Mouse (Mus musculus): ENCODE results near the gene Vasn. TPM values are rescaled to one million over a fixed set of nuclear protein-coding genes. Genes with fewer than 3 reads are reported as not detected.

Gene Vasn
- polyA plus RNA-seq, 1 experiment from 2014 or later = 15.1 TPM

- H3K9me3 ChIP-seq = no peaks in the 10 kb centered on the region
- H3K4me3 ChIP-seq (replicated peaks) = no peak overlapping the region
- H3K4me1 ChIP-seq (replicated peaks) = 0 out of 2 replicates have a peak, but pooled peaks cover 4% of the 10 kb centered on the region
- no peak overlapping the region for H3K27ac ChIP-seq
- peak; percentile 71 for ATAC-seq
- H3K9ac ChIP-seq = no peak overlapping the region
- peaks cover 17% of the 10 kb centered on the region; the same call in 1 of the 2 replicates for H3K36me3 ChIP-seq
- no peak overlapping the region for H3K4me2 ChIP-seq (replicated peaks)
- H3K27me3 ChIP-seq (replicated peaks) = no peaks in the 10 kb centered on the region
- 38% methylated on average over 7 of the region's 7 CpGs for WGBS
Observed at GRCm38 (mm10) chr16:4632050-4632449, 7.7 kb upstream of the Vasn start.

DNA sequence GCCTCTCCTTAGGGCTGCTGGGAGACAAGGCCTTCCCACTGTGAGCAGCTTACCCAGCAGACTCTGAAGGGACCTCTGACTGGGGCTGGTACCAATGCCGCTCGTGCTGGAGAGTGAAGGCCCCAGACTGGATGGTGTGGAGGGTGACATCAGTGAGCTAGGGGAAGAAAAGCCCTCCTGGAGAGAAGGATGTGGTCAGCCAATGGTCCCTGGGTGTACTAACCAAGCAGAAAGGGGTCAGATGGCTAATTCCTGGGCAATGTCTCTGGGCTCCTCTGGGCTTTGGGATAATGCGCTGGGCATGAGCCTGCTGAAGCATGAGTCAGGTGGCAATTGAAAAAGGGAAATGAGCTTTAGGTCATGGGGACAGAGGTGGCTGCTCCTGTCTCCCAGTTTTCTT is 6.1 kb upstream of the Vasn start:
- H3K4me1 ChIP-seq (replicated peaks) = 0 out of 2 replicates have a peak, but pooled peaks cover 4% of the 10 kb centered on the region
- H3K4me2 ChIP-seq (replicated peaks) = no peak overlapping the region
- no peak overlapping the region for H3K4me3 ChIP-seq (replicated peaks)
- WGBS = 92% methylated on average over 3 of the region's 3 CpGs
- H3K9ac ChIP-seq = no peak overlapping the region
- 0 out of 2 replicates have a peak, but pooled peaks cover 10% of the 10 kb centered on the region for H3K36me3 ChIP-seq
- H3K9me3 ChIP-seq = no peaks in the 10 kb centered on the region
- no peak for ATAC-seq
- H3K27ac ChIP-seq = no peak overlapping the region
- H3K27me3 ChIP-seq (replicated peaks) = no peaks in the 10 kb centered on the region

DNA sequence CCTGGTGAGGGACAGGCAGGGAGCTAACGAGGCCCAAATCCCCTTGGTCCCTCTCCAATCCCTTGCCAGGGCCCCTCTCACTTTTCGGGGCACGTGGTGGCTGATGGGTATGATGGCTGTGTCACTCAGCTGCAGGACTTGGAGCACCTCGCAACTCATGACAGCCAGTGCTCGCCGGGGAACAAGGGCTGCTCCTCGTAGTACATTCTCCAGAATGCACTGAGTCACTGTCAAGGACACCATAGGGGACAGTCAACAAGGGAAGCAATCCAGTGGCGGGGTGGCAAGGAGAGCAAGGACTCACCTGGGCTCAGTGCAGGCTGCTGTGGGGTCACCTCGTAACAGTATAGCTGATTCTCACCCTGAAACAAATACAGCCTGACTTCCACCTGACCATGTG is 5.1 kb upstream of the Vasn start:
- Histone ChIP-seq H3K4me3 (replicated peaks) (no peak overlapping the region), H3K36me3 (0 out of 2 replicates have a peak, but pooled peaks cover 6% of the 10 kb centered on the region), H3K9me3 (no peaks in the 10 kb centered on the region), H3K27me3 (replicated peaks) (no peaks in the 10 kb centered on the region), H3K4me1 (replicated peaks) (peaks cover 8% of the 10 kb centered on the region; the same call in 1 of the 2 replicates), H3K9ac (no peak overlapping the region), H3K27ac (no peak overlapping the region), H3K4me2 (replicated peaks) (no peak overlapping the region)
- ATAC-seq = no peak
- 85% methylated on average over 9 of the region's 9 CpGs for WGBS

DNA sequence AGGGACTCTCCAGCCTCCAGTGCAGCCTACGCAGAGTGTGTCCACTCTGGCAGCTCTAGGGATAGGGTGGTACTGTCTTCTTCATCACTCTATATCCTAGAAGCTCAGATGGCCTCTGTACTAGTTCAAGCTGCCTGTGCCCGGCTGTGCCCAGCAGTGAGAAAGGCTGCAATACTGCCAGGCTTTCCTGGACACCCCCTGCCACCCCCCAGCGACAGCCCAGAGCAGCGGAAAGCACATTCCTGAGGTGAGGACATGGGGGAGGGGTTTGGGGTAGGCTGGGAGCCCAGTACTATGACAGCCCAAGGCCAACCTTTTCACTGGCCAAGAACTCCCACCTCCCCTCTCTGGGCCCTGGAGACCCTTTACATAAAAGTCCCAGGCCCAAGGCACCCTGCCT is 4.0 kb upstream of the Vasn start:
- Histone ChIP-seq H3K4me2 (replicated peaks) (no peak overlapping the region), H3K36me3 (0 out of 2 replicates have a peak, but pooled peaks cover 6% of the 10 kb centered on the region), H3K27ac (no peak overlapping the region), H3K9me3 (no peaks in the 10 kb centered on the region), H3K4me1 (replicated peaks) (peaks cover 4% of the 10 kb centered on the region; the same call in 1 of the 2 replicates), H3K27me3 (replicated peaks) (no peaks in the 10 kb centered on the region), H3K9ac (no peak overlapping the region), H3K4me3 (replicated peaks) (no peak overlapping the region)
- no peak for ATAC-seq
- 65% methylated on average over 4 of the region's 4 CpGs for WGBS

DNA sequence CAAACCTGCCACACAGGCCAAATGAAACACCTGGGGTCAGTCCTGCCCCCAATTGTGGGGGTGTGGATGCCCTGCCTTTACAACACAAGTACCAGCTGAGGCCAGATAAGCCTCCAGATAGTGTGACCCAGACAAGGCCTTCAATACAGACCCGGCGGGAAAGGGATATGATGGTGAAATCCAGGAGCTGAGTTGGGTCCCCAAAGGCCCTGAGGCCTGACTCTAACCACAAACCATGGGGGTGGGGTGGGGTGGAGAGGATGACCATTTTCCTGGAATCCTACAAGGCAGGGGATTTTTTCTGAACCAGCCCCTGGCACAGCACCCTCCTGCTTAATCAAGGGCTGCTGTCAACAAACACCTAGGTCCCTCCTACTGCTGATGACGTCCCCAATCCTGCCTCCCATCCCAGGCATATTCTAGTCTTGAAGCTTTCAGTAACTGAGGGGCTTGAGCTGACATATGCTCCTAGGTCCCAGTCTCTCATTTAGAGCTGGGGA is 800 bp upstream of the Vasn start:
- Histone ChIP-seq H3K4me2 (replicated peaks) (no peak overlapping the region), H3K4me3 (replicated peaks) (no peak overlapping the region), H3K9me3 (no peaks in the 10 kb centered on the region), H3K27ac (no peak overlapping the region), H3K36me3 (no peaks in the 10 kb centered on the region), H3K27me3 (replicated peaks) (no peaks in the 10 kb centered on the region), H3K9ac (no peak overlapping the region), H3K4me1 (replicated peaks) (peaks cover 35% of the 10 kb centered on the region)
- no peak for ATAC-seq
- WGBS = 84% methylated on average over 3 of the region's 3 CpGs

- Histone ChIP-seq H3K27ac (peak overlapping the region; percentile 87), H3K9ac (peak overlapping the region; percentile 75), H3K4me2 (replicated peaks) (peak overlapping the region; percentile 86), H3K9me3 (no peaks in the 10 kb centered on the region), H3K4me3 (replicated peaks) (peak overlapping the region; percentile 65), H3K27me3 (replicated peaks) (no peaks in the 10 kb centered on the region), H3K4me1 (replicated peaks) (peaks cover 43% of the 10 kb centered on the region), H3K36me3 (no peaks in the 10 kb centered on the region)
- peak; percentile 63 for ATAC-seq
- WGBS = 1% methylated on average over 17 of the region's 17 CpGs
Observed at GRCm38 (mm10) chr16:4640267-4641005, 695 bp downstream of the Vasn start.

DNA sequence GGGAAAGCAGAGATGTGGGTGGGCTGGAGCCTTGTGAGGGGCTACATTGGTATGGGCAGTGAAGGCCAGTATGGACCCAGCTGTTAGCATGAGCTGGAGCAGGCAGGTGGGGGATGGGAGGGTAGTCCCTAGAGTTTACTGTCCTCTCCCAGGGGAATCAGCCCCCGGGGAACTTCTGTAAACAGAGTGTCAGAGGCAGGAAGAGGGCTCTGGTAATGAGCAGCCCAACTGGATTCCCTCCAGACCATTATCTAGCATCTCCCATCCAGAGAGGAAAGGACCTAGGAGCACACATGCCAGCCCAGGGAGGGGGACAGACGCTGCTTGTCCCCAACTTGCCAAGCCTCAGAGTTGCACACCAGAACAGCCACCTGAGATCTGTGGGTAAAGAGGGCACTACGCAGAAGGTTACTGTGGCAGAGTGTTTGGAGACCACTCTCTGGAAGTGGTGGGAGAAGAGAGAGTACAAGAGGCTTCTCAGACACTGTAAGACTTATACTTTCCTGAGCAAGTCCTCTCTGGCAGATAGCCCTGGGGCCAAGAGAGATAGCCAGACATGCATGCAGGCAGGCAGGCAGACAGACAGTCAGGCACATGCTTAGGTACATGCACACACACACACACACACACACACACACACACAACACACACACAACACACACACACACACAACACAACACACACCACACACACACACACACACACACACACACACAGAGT is 1.5 kb downstream of the Vasn start:
- WGBS = 20% methylated on average over 3 of the region's 3 CpGs
- ATAC-seq = peak; percentile 8; the same call in 1 of the 2 replicates

DNA sequence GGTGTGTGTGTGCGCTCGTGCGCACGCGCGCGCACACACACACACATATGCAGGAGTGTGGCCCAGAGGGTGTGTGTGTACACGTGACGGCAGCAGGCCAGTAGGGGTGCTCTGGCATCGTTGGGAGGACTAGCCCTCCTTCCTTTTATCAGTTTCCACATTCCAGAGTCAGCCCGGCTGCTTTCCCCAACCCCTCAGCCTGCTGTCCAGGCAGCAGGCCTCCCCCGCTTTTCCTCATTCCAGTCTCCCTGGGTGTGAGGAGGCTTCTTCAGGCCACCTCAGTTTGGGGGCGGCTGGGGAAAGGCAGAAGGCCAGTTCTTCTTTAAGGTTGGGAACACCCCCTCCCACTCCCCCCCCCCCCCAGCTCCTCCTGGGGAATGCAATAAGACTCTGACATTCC is 2.4 kb downstream of the Vasn start:
- peak; percentile 67 for ATAC-seq
- Histone ChIP-seq H3K27ac (peak overlapping the region; percentile 87), H3K4me1 (replicated peaks) (peaks cover 58% of the 10 kb centered on the region), H3K4me3 (replicated peaks) (peak overlapping the region; percentile 10), H3K4me2 (replicated peaks) (peak overlapping the region; percentile 86), H3K36me3 (no peaks in the 10 kb centered on the region), H3K27me3 (replicated peaks) (no peaks in the 10 kb centered on the region), H3K9me3 (no peaks in the 10 kb centered on the region), H3K9ac (no peak overlapping the region)
- WGBS = 22% methylated on average over 13 of the region's 13 CpGs

More for the DNA sequence above, 1.5 kb downstream of the Vasn start:
- Histone ChIP-seq H3K4me2 (replicated peaks) (peak overlapping the region; percentile 86), H3K9me3 (no peaks in the 10 kb centered on the region), H3K4me3 (replicated peaks) (peak overlapping the region; percentile 65), H3K9ac (peak overlapping the region; percentile 75; the same call in 1 of the 2 replicates), H3K4me1 (replicated peaks) (peaks cover 52% of the 10 kb centered on the region), H3K36me3 (no peaks in the 10 kb centered on the region), H3K27ac (peak overlapping the region; percentile 87), H3K27me3 (replicated peaks) (no peaks in the 10 kb centered on the region)

DNA sequence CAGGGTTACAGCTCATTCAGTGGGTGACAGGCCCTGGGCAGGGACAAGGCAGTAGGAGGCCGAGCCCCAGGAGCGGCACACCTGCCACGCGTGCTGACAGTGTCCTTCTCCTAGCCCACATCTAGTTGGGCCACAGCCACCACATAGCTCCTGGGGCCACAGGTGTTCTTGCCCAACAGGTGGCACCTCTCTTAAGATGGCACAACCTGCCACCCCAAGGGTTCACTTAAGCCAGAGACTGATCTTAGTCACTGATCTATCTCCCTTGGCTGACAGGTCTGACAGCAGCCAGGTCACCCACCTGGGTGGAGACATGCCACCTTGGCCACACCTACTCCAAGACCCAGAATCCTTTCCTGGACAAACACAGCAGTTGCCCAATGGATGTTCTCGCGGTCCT is 3.2 kb downstream of the Vasn start:
- H3K4me1 ChIP-seq (replicated peaks) = peaks cover 65% of the 10 kb centered on the region

DNA sequence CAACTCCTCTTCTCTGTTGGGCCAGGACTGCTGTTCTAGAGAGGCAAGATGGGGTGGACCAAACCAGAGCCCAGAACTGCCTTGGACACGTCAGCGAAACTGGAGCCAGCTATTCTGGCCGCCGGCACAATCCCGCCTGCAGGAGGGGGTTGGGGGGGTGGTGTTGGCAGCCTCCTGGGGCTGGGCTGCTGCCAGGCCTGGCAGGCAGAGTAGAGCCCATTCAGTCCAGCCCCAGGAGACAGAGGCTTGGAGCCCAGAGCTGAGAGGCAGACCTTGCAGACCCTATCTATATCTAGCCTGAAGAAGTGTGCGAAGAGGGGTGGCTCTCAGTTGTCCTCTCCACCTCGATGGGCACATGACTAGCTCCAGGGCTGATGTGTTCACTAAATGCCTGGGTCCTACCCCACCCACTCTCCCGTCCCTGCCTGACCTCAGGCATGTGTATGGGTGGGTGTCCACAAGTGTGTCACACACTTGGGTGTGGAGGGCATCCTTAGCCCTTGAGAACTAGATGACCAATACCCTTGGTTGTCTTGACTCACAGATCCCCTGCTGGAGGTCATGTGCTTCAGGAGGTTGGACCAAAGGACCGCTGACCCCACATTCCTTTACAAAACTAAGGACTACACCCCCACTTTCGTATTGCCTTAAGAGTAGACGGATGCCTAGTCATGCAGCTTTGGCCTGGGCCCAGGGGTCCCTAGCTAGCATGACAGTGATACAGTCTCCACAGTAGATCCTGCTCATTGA is 4.1 kb downstream of the Vasn start:
- Histone ChIP-seq H3K36me3 (peaks cover 8% of the 10 kb centered on the region), H3K9me3 (no peaks in the 10 kb centered on the region), H3K9ac (no peak overlapping the region), H3K4me1 (replicated peaks) (peaks cover 67% of the 10 kb centered on the region), H3K27me3 (replicated peaks) (no peaks in the 10 kb centered on the region), H3K4me2 (replicated peaks) (peak overlapping the region; percentile 86), H3K4me3 (replicated peaks) (no peak overlapping the region), H3K27ac (0 out of 2 replicates have a peak overlapping the region, but pooled peaks have one; percentile 87)
- no peak for ATAC-seq
- WGBS = 61% methylated on average over 11 of the region's 11 CpGs

More for the DNA sequence above, 3.2 kb downstream of the Vasn start:
- no peak overlapping the region for H3K9ac ChIP-seq
- H3K27ac ChIP-seq = peak overlapping the region; percentile 87
- H3K27me3 ChIP-seq (replicated peaks) = no peaks in the 10 kb centered on the region
- H3K9me3 ChIP-seq = no peaks in the 10 kb centered on the region
- ATAC-seq = no peak
- WGBS = 62% methylated on average over 6 of the region's 6 CpGs
- no peaks in the 10 kb centered on the region for H3K36me3 ChIP-seq
- peak overlapping the region; percentile 10; the same call in 1 of the 2 replicates for H3K4me3 ChIP-seq (replicated peaks)
- H3K4me2 ChIP-seq (replicated peaks) = peak overlapping the region; percentile 86

- 79% methylated on average over 4 of the region's 4 CpGs for WGBS
- H3K27ac ChIP-seq = no peak overlapping the region
- no peak overlapping the region for H3K4me2 ChIP-seq (replicated peaks)
- H3K9ac ChIP-seq = no peak overlapping the region
- H3K36me3 ChIP-seq = peaks cover 24% of the 10 kb centered on the region
- no peak overlapping the region for H3K4me3 ChIP-seq (replicated peaks)
- H3K27me3 ChIP-seq (replicated peaks) = no peaks in the 10 kb centered on the region
- no peaks in the 10 kb centered on the region for H3K9me3 ChIP-seq
- H3K4me1 ChIP-seq (replicated peaks) = peaks cover 61% of the 10 kb centered on the region
- no peak for ATAC-seq
Observed at GRCm38 (mm10) chr16:4645867-4646266, 6.1 kb downstream of the Vasn start.

DNA sequence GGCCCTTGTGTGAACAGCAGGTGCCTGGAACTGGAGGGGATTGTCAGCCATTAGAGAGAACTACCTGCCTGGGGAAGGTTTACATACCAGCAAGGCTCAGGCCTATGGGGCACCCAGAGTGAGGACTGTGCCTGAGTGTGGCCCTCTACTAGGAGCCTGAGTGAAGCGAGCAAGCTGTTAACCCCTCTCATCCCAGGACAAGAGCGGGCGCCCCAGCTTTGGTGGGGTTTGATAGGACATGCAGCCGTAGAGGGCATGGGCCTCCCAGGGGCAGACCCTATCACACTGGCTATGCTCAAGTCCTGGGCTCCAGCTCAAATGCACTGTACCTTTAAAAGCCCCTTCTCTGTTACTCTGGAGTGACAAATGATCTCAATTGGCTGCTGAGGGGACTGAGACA is 7.1 kb downstream of the Vasn start:
- H3K27ac ChIP-seq = peak overlapping the region; percentile 28; the same call in 1 of the 2 replicates

More for the DNA sequence above, 7.1 kb downstream of the Vasn start:
- H3K9ac ChIP-seq = no peak overlapping the region
- no peak overlapping the region for H3K4me2 ChIP-seq (replicated peaks)
- no peak for ATAC-seq
- no peaks in the 10 kb centered on the region for H3K27me3 ChIP-seq (replicated peaks)
- peaks cover 24% of the 10 kb centered on the region for H3K36me3 ChIP-seq
- 72% methylated on average over 4 of the region's 4 CpGs for WGBS
- H3K9me3 ChIP-seq = no peaks in the 10 kb centered on the region
- no peak overlapping the region for H3K4me3 ChIP-seq (replicated peaks)
- H3K4me1 ChIP-seq (replicated peaks) = peaks cover 58% of the 10 kb centered on the region
